Mouse (Mus musculus) forebrain, embryonic 11.5 days (tissue): ENCODE data around the gene Dab1. TPM values are rescaled to one million over a fixed set of nuclear protein-coding genes. Genes with fewer than 3 reads are reported as not detected.

Source experiments
- ATAC-seq: fragments of 200-750 bp; cut with Nextera tagmentation; replicated peaks from 2 replicates; pipeline ENCODE4 v1.8.0; 2017; ENCODE audit warnings: moderate TSS enrichment; ENCODE audit not compliant: low FRiP score
- DNase-seq: peaks from one replicate; pipeline ENCODE4 v3.0.0-alpha.2; 2017; ENCODE audit warnings: low spot score
- H3K27ac ChIP-seq: fragments of 300-500 bp; sonication (generic); 2 replicates; pipeline ENCODE4 v1.5.1; 2014; ENCODE audit warnings: low read depth, low read length
- H3K27me3 ChIP-seq: fragments of 300-500 bp; sonication (generic); 2 replicates; pipeline ENCODE4 v1.6.1; 2014; ENCODE audit warnings: mild to moderate bottlenecking, low read length, mixed read lengths; ENCODE audit not compliant: control insufficient read depth, insufficient read depth
- H3K36me3 ChIP-seq: fragments of 300-500 bp; sonication (generic); 2 replicates; pipeline ENCODE4 v1.6.1; 2014; ENCODE audit warnings: mild to moderate bottlenecking, low read length, moderate library complexity, mixed read lengths; ENCODE audit not compliant: control insufficient read depth, insufficient read depth
- H3K4me1 ChIP-seq: fragments of 300-500 bp; sonication (generic); replicated peaks from 2 replicates; pipeline ENCODE4 v1.6.1; 2014; ENCODE audit warnings: low read length, mixed read lengths; ENCODE audit not compliant: control insufficient read depth, insufficient read depth
- H3K4me2 ChIP-seq: fragments of 300-500 bp; sonication (generic); 2 replicates; pipeline ENCODE4 v1.6.1; 2014; ENCODE audit warnings: low read depth, mild to moderate bottlenecking, low read length, moderate library complexity, mixed read lengths; ENCODE audit not compliant: severe bottlenecking
- H3K4me3 ChIP-seq: fragments of 300-500 bp; sonication (generic); 2 replicates; pipeline ENCODE4 v1.5.1; 2014; ENCODE audit warnings: low read depth, low read length
- H3K9ac ChIP-seq: fragments of 300-500 bp; sonication (generic); 2 replicates; pipeline ENCODE4 v1.6.1; 2014; ENCODE audit warnings: low read length
- H3K9me3 ChIP-seq: fragments of 300-500 bp; sonication (generic); 2 replicates; pipeline ENCODE4 v1.6.1; 2016; ENCODE audit warnings: low read length, mixed read lengths; ENCODE audit not compliant: control insufficient read depth
- WGBS: fragments of 180-500 bp; shearing (Covaris S2); extraction: QIAGEN DNeasy Blood & Tissue Kit; methylation state at CpG from one replicate; pipeline ENCODE4 v1.1.7; 2014; 5-methylcytosine and 5-hydroxymethylcytosine counted together
- polyA plus RNA-seq: library from polyadenylated mRNA; unstranded; fragments of >200 nt; fragmentation: Nextera tagmentation; extraction: Ambion mirVana; gene quantifications from 2 replicates; pipeline ENCODE4 v1.2.1, GENCODE M21; 2014

The Dab1 gene
- polyA plus RNA-seq, result 46.9 and 51.6 TPM in 2 replicates

- H3K4me2 ChIP-seq, result peak within 1 kb of the TSS; percentile 60
- no peaks in the 10 kb centered on the region for H3K9me3 ChIP-seq
- peak within 1 kb of the TSS; percentile 29 for H3K4me3 ChIP-seq
- no peak within 1 kb of the TSS for H3K27ac ChIP-seq
- ATAC-seq (peak; percentile 44; the same call in 1 of the 2 replicates), DNase-seq (peak; percentile 69)
- under 1% methylated on average over 41 of the region's 41 CpGs for WGBS
- H3K36me3 ChIP-seq, result no peaks in the 10 kb centered on the region
- peaks cover 38% of the 10 kb centered on the region for H3K27me3 ChIP-seq
- peaks cover 4% of the 10 kb centered on the region; the same call in 1 of the 2 replicates for H3K4me1 ChIP-seq
- H3K9ac ChIP-seq, result peak within 1 kb of the TSS; percentile 20; the same call in 1 of the 2 replicates
These were observed at the start of gene Dab1 for GRCm38 (mm10) chr4:103619321-103619945. Gene Dab1 (plus strand): TSS chr4:103619359.

GRCm38 (mm10) chr4:103571721-103572352 is 47.3 kb upstream of the Dab1 start:
- ATAC-seq, result no peak
- 66% methylated on average over 4 of the region's 4 CpGs for WGBS
- DNase-seq, result peak; percentile 59

GRCm38 (mm10) chr4:103575556-103575955 is 43.6 kb upstream of the Dab1 start:
- Histone ChIP-seq H3K4me2 (no peak overlapping the region), H3K27me3 (no peaks in the 10 kb centered on the region), H3K4me3 (no peak overlapping the region), H3K27ac (no peak overlapping the region), H3K9ac (no peak overlapping the region), H3K4me1 (no peaks in the 10 kb centered on the region), H3K36me3 (no peaks in the 10 kb centered on the region), H3K9me3 (no peaks in the 10 kb centered on the region)
- DNase-seq, result no peak
- WGBS, result 89% methylated on average over 2 of the region's 2 CpGs
- no peak for ATAC-seq

More at GRCm38 (mm10) chr4:103571721-103572352, 47.3 kb upstream of the Dab1 start:
- Histone ChIP-seq H3K36me3 (no peaks in the 10 kb centered on the region), H3K27ac (no peak overlapping the region), H3K4me2 (no peak overlapping the region), H3K9me3 (no peaks in the 10 kb centered on the region), H3K4me1 (no peaks in the 10 kb centered on the region), H3K9ac (no peak overlapping the region), H3K4me3 (no peak overlapping the region), H3K27me3 (no peaks in the 10 kb centered on the region)

GRCm38 (mm10) chr4:103576305-103576704 is 42.9 kb upstream of the Dab1 start:
- Histone ChIP-seq H3K27me3 (no peaks in the 10 kb centered on the region), H3K4me1 (no peaks in the 10 kb centered on the region), H3K4me3 (no peak overlapping the region), H3K9ac (no peak overlapping the region), H3K36me3 (no peaks in the 10 kb centered on the region), H3K4me2 (no peak overlapping the region), H3K27ac (no peak overlapping the region), H3K9me3 (no peaks in the 10 kb centered on the region)
- 84% methylated on average over 6 of the region's 6 CpGs for WGBS
- no peak for DNase-seq
- no peak for ATAC-seq

- no peak overlapping the region for H3K4me2 ChIP-seq
- H3K4me1 ChIP-seq, result no peaks in the 10 kb centered on the region
- no peaks in the 10 kb centered on the region for H3K9me3 ChIP-seq
- H3K9ac ChIP-seq, result no peak overlapping the region
- no peaks in the 10 kb centered on the region for H3K27me3 ChIP-seq
- no peak for ATAC-seq
- no peak overlapping the region for H3K4me3 ChIP-seq
- WGBS, result 82% methylated on average over 4 of the region's 4 CpGs
- DNase-seq, result no peak
- no peaks in the 10 kb centered on the region for H3K36me3 ChIP-seq
- no peak overlapping the region for H3K27ac ChIP-seq
These were observed 41.9 kb upstream of the Dab1 start for GRCm38 (mm10) chr4:103577111-103577815.

GRCm38 (mm10) chr4:103577821-103578220 is 41.3 kb upstream of the Dab1 start:
- no peak for DNase-seq
- Histone ChIP-seq H3K9me3 (no peaks in the 10 kb centered on the region), H3K4me1 (no peaks in the 10 kb centered on the region), H3K27ac (no peak overlapping the region), H3K9ac (no peak overlapping the region), H3K4me3 (no peak overlapping the region), H3K36me3 (no peaks in the 10 kb centered on the region), H3K4me2 (no peak overlapping the region), H3K27me3 (no peaks in the 10 kb centered on the region)
- WGBS, result 94% methylated on average over 7 of the region's 7 CpGs
- no peak for ATAC-seq

- H3K27me3 ChIP-seq, result no peaks in the 10 kb centered on the region
- H3K9me3 ChIP-seq, result no peaks in the 10 kb centered on the region
- WGBS, result 85% methylated on average over 9 of the region's 9 CpGs
- no peak overlapping the region for H3K4me2 ChIP-seq
- no peaks in the 10 kb centered on the region for H3K36me3 ChIP-seq
- DNase-seq, result no peak
- ATAC-seq, result no peak
- no peaks in the 10 kb centered on the region for H3K4me1 ChIP-seq
- no peak overlapping the region for H3K4me3 ChIP-seq
- no peak overlapping the region for H3K9ac ChIP-seq
- no peak overlapping the region for H3K27ac ChIP-seq
These were observed 39.1 kb upstream of the Dab1 start for GRCm38 (mm10) chr4:103580021-103580420.

GRCm38 (mm10) chr4:103615011-103615410 is 4.1 kb upstream of the Dab1 start:
- peaks cover 21% of the 10 kb centered on the region for H3K27me3 ChIP-seq
- H3K9me3 ChIP-seq, result no peaks in the 10 kb centered on the region
- H3K36me3 ChIP-seq, result no peaks in the 10 kb centered on the region
- peaks cover under 1% of the 10 kb centered on the region; the same call in 1 of the 2 replicates for H3K4me1 ChIP-seq
- no peak overlapping the region for H3K27ac ChIP-seq
- no peak for ATAC-seq
- WGBS, result 90% methylated on average over 3 of the region's 3 CpGs
- H3K4me2 ChIP-seq, result no peak overlapping the region
- no peak overlapping the region for H3K9ac ChIP-seq
- no peak for DNase-seq
- no peak overlapping the region for H3K4me3 ChIP-seq
